Mouse (Mus musculus): ENCODE measurements around the gene Wdr46. TPM values are rescaled to one million over a fixed set of nuclear protein-coding genes. Genes with fewer than 3 reads are reported as not detected.

Gene Wdr46
- polyA plus RNA-seq, 1 experiment = 64.8 TPM

DNA sequence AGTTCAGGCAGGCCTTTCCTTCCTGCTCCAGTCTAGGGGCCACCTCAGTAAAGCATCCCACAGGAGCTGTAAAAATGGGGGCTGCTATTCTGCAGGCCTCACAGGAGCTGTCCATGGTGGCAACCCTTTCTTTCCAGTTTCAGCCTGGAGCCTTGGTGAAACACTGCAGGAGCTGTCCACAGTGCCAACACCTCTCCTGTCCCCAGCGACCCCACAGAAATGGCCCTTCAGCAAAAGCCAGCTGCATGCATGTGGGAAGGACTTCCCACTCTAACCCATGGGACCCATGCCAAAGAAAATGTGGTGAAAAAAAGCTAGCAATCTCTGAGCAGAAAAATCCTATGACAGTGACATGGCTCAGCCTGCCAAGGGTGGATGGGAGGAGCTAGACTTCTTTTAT is 32.2 kb downstream of the Wdr46 start:
- H3K79me2 ChIP-seq (ENCODE audit: control insufficient read depth, insufficient read depth) = no peaks in the 10 kb centered on the region
- H3K27me3 ChIP-seq (ENCODE audit: control insufficient read depth, insufficient read depth, insufficient read length) = peaks cover 10% of the 10 kb centered on the region
- no peak overlapping the region for H3ac ChIP-seq (ENCODE audit: control insufficient read depth, insufficient read length, low read depth)
- H3K36me3 ChIP-seq (ENCODE audit: control insufficient read depth, insufficient read depth) = no peaks in the 10 kb centered on the region
- H3K79me3 ChIP-seq (ENCODE audit: low read depth) = no peaks in the 10 kb centered on the region
- TF ChIP-seq MAX (IDR thresholded peaks at IDR 0.05) = no peak
- TF ChIP-seq MYOG (IDR thresholded peaks at IDR 0.05; ENCODE audit: control insufficient read depth, extremely low read depth, insufficient read length) = no peak
- TF ChIP-seq FOSL1 (IDR thresholded peaks at IDR 0.05; ENCODE audit: insufficient read depth, low read length, poor library complexity, severe bottlenecking) = no peak
- TF ChIP-seq USF1 (IDR thresholded peaks at IDR 0.05; ENCODE audit: low read depth) = no peak
- TF ChIP-seq MYOD1 (IDR thresholded peaks at IDR 0.05; ENCODE audit: control insufficient read depth, insufficient read length, low read depth) = no peak
- TF ChIP-seq CTCF (IDR thresholded peaks at IDR 0.05; ENCODE audit: control insufficient read depth, insufficient read depth, insufficient read length) = no peak
- TF ChIP-seq CEBPB (IDR thresholded peaks at IDR 0.05; ENCODE audit: low read depth) = no peak
- H3K4me3 ChIP-seq (ENCODE audit: insufficient read depth, poor library complexity, severe bottlenecking) = no peak overlapping the region

DNA sequence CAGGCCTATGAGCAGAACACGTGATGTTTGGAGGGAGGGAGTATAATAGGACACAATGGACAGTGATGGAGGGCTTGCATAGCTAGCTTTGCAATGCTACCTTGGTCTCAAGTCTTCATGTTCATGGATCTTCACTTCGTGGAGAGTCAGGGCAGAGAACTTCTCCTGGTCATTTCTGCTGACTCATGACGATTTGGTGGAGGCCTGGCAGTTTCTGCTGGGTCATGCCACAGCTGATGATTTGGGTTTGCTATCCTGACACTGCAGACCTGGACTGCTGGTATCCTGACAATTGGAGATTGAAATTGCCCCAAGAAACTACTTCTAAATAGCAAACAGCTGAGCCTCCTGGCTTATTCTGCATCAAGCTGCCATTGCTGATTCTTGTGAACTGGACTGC is 33.1 kb downstream of the Wdr46 start:
- H3K79me3 ChIP-seq (ENCODE audit: low read depth) = no peaks in the 10 kb centered on the region
- no peaks in the 10 kb centered on the region for H3K79me2 ChIP-seq (ENCODE audit: control insufficient read depth, insufficient read depth)
- peaks cover 18% of the 10 kb centered on the region for H3K27me3 ChIP-seq (ENCODE audit: control insufficient read depth, insufficient read depth, insufficient read length)
- TF ChIP-seq MYOD1 (IDR thresholded peaks at IDR 0.05; ENCODE audit: control insufficient read depth, insufficient read length, low read depth) (no peak), CTCF (IDR thresholded peaks at IDR 0.05; ENCODE audit: control insufficient read depth, insufficient read depth, insufficient read length) (no peak), MAX (IDR thresholded peaks at IDR 0.05) (no peak), USF1 (IDR thresholded peaks at IDR 0.05; ENCODE audit: low read depth) (no peak), FOSL1 (IDR thresholded peaks at IDR 0.05; ENCODE audit: insufficient read depth, low read length, poor library complexity, severe bottlenecking) (no peak), MYOG (IDR thresholded peaks at IDR 0.05; ENCODE audit: control insufficient read depth, extremely low read depth, insufficient read length) (no peak), CEBPB (IDR thresholded peaks at IDR 0.05; ENCODE audit: low read depth) (no peak)
- H3K4me3 ChIP-seq (ENCODE audit: insufficient read depth, poor library complexity, severe bottlenecking) = no peak overlapping the region
- no peaks in the 10 kb centered on the region for H3K36me3 ChIP-seq (ENCODE audit: control insufficient read depth, insufficient read depth)
- no peak overlapping the region for H3ac ChIP-seq (ENCODE audit: control insufficient read depth, insufficient read length, low read depth)

DNA sequence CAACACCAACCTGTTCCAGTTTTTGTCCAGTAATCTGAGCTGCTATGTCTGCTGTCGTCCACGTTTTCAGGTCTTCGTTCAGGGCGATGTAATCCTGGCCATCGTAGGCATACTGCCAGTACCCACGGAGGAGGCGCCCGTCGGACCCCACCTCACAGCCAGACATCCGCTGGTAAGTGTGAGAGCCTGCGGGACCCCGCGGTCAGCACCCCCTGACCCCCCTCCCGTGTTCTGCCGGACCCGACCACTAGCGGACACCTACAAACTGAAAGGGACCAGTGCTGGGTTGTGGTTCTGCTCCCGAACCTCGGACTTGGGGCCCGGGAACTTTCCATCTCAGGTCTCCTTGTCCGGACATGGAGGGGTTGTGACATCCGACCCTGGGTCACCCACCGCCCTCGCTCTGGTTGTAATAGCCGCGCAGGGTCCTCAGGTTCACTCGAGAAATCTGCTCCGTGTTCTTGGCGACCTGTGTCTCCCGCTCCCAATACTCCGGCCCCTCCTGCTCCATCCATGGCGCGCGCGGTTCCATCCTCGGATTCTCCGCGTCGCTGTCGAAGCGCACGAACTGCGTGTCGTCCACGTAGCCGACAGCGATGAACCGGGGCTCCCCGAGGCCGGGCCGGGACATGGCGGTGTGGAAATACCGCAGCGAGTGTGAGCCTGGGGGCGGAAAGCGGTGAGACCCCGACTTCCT is 37.5 kb downstream of the Wdr46 start:
- no peak overlapping the region for H3ac ChIP-seq (ENCODE audit: control insufficient read depth, insufficient read length, low read depth)
- TF ChIP-seq FOSL1 (IDR thresholded peaks at IDR 0.05; ENCODE audit: insufficient read depth, low read length, poor library complexity, severe bottlenecking) (no peak), MAX (IDR thresholded peaks at IDR 0.05) (no peak), MYOG (IDR thresholded peaks at IDR 0.05; ENCODE audit: control insufficient read depth, extremely low read depth, insufficient read length) (no peak), CTCF (IDR thresholded peaks at IDR 0.05; ENCODE audit: control insufficient read depth, insufficient read depth, insufficient read length) (no peak), MYOD1 (IDR thresholded peaks at IDR 0.05; ENCODE audit: control insufficient read depth, insufficient read length, low read depth) (no peak), CEBPB (IDR thresholded peaks at IDR 0.05; ENCODE audit: low read depth) (no peak), USF1 (IDR thresholded peaks at IDR 0.05; ENCODE audit: low read depth) (no peak)
- no peaks in the 10 kb centered on the region for H3K79me3 ChIP-seq (ENCODE audit: low read depth)
- no peaks in the 10 kb centered on the region for H3K36me3 ChIP-seq (ENCODE audit: control insufficient read depth, insufficient read depth)
- H3K4me3 ChIP-seq (ENCODE audit: insufficient read depth, poor library complexity, severe bottlenecking) = no peak overlapping the region
- H3K79me2 ChIP-seq (ENCODE audit: control insufficient read depth, insufficient read depth) = no peaks in the 10 kb centered on the region
- peaks cover 24% of the 10 kb centered on the region for H3K27me3 ChIP-seq (ENCODE audit: control insufficient read depth, insufficient read depth, insufficient read length)

DNA sequence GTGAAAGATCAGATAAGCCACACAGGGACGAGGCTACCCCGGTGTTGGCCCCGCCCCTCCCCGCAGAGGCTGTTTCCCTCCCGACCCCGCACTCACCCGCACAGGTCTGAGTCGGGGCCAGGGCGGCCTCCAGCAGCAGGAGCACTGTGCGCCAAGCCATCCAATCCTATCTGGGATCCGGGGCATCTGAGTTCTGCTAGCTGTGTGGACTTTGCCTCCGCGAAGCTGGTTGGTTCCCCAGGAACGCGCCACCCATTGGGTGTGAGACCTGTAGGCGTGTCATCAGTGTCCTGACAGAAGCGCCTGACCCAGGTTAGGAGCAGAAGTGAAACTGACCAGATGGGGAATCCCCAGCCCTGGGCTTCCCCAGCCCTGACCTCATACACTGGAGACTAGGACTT is 38.2 kb downstream of the Wdr46 start:
- H3K27me3 ChIP-seq (ENCODE audit: control insufficient read depth, insufficient read depth, insufficient read length) = peaks cover 24% of the 10 kb centered on the region
- H3K79me3 ChIP-seq (ENCODE audit: low read depth) = no peaks in the 10 kb centered on the region
- H3K79me2 ChIP-seq (ENCODE audit: control insufficient read depth, insufficient read depth) = no peaks in the 10 kb centered on the region
- no peak overlapping the region for H3ac ChIP-seq (ENCODE audit: control insufficient read depth, insufficient read length, low read depth)
- no peak overlapping the region for H3K4me3 ChIP-seq (ENCODE audit: insufficient read depth, poor library complexity, severe bottlenecking)
- no peaks in the 10 kb centered on the region for H3K36me3 ChIP-seq (ENCODE audit: control insufficient read depth, insufficient read depth)
- TF ChIP-seq MYOD1 (IDR thresholded peaks at IDR 0.05; ENCODE audit: control insufficient read depth, insufficient read length, low read depth) (no peak), MAX (IDR thresholded peaks at IDR 0.05) (no peak), CEBPB (IDR thresholded peaks at IDR 0.05; ENCODE audit: low read depth) (no peak), CTCF (IDR thresholded peaks at IDR 0.05; ENCODE audit: control insufficient read depth, insufficient read depth, insufficient read length) (no peak), FOSL1 (IDR thresholded peaks at IDR 0.05; ENCODE audit: insufficient read depth, low read length, poor library complexity, severe bottlenecking) (no peak), USF1 (IDR thresholded peaks at IDR 0.05; ENCODE audit: low read depth) (no peak), MYOG (IDR thresholded peaks at IDR 0.05; ENCODE audit: control insufficient read depth, extremely low read depth, insufficient read length) (no peak)

DNA sequence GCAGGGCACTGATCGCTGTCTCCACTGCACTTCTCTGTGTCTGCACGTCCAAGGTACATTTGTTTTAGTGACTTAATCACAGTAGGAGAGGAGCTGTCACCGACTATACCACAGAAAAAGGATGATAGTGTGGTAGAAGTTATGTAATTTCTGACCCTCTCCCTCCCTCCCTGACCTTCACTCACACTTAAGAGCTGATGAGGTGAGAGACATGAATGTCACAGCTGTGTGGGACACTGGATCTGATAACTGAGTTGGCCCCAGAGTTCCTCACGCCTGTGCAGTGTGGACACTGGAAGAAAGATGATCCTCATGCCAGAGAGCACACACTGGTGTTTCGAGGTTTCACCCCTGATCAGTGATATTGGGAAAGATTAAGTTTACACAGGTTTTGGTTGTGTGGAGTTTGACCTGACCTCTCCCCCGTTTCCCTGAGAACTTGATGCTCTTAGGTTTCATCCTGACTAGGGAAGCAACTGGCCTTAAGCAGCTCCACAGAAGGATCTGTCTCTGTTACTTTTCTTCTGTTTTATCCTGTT is 39.1 kb downstream of the Wdr46 start:
- H3K79me3 ChIP-seq (ENCODE audit: low read depth) = no peaks in the 10 kb centered on the region
- H3K36me3 ChIP-seq (ENCODE audit: control insufficient read depth, insufficient read depth) = no peaks in the 10 kb centered on the region
- H3K4me3 ChIP-seq (ENCODE audit: insufficient read depth, poor library complexity, severe bottlenecking) = no peak overlapping the region
- no peaks in the 10 kb centered on the region for H3K79me2 ChIP-seq (ENCODE audit: control insufficient read depth, insufficient read depth)
- TF ChIP-seq FOSL1 (IDR thresholded peaks at IDR 0.05; ENCODE audit: insufficient read depth, low read length, poor library complexity, severe bottlenecking) = no peak
- no peak for TF ChIP-seq MYOD1 (IDR thresholded peaks at IDR 0.05; ENCODE audit: control insufficient read depth, insufficient read length, low read depth)
- TF ChIP-seq USF1 (IDR thresholded peaks at IDR 0.05; ENCODE audit: low read depth) = no peak
- no peak for TF ChIP-seq CTCF (IDR thresholded peaks at IDR 0.05; ENCODE audit: control insufficient read depth, insufficient read depth, insufficient read length)
- TF ChIP-seq MAX (IDR thresholded peaks at IDR 0.05) = no peak
- TF ChIP-seq MYOG (IDR thresholded peaks at IDR 0.05; ENCODE audit: control insufficient read depth, extremely low read depth, insufficient read length) = no peak
- TF ChIP-seq CEBPB (IDR thresholded peaks at IDR 0.05; ENCODE audit: low read depth) = no peak
- H3ac ChIP-seq (ENCODE audit: control insufficient read depth, insufficient read length, low read depth) = no peak overlapping the region
- H3K27me3 ChIP-seq (ENCODE audit: control insufficient read depth, insufficient read depth, insufficient read length) = peaks cover 20% of the 10 kb centered on the region
